Mouse (Mus musculus) thymus, postnatal 25 days (tissue): ENCODE results near the gene Selenoi.
"Not testable (repeated sequence)": the region's sequence is repeated elsewhere in the genome, so short reads cannot be mapped to it uniquely, and the experiment has no call there.

Source experiments
- DNase-seq: peaks from one replicate; pipeline ENCODE4 v3.0.0; 2022

Gene Selenoi

DNA sequence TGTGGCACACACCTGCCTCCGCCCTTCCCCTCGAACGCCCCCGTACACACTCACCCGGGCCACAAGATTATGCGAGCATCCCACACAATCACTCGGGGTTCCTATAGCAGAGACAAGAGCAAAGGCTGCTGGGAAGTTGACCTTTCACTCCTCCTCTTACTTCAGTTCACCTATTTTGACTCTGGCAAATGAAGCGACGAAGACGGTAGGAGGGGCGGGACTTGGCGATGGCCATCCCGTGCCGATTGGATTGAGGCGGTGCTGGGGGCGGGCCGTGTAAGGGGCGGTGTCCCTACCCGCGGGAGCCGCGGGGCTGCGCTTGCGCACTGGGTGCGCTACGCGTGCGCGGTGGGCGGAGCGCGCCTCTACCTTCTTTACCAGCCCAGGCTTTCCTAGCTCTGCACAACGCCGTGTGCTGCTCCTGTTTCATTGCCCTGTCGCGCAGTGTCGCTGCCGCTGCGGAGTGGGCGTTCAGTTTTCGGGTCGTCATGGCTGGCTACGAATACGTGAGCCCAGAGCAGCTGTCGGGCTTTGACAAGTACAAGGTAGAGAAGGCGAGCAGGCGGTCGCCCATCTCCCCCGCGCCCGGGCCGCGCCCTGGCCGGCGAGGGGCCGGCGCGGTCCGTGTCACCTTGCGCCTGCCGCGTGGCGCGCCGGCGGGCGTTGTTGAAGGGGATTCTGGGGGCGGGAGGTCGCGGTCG, at the start of gene Selenoi:
Gene Selenoi, plus strand, starts transcription at position 311 of the 701 bp plus-strand sequence.
- DNase-seq, result peak; percentile 99

DNA sequence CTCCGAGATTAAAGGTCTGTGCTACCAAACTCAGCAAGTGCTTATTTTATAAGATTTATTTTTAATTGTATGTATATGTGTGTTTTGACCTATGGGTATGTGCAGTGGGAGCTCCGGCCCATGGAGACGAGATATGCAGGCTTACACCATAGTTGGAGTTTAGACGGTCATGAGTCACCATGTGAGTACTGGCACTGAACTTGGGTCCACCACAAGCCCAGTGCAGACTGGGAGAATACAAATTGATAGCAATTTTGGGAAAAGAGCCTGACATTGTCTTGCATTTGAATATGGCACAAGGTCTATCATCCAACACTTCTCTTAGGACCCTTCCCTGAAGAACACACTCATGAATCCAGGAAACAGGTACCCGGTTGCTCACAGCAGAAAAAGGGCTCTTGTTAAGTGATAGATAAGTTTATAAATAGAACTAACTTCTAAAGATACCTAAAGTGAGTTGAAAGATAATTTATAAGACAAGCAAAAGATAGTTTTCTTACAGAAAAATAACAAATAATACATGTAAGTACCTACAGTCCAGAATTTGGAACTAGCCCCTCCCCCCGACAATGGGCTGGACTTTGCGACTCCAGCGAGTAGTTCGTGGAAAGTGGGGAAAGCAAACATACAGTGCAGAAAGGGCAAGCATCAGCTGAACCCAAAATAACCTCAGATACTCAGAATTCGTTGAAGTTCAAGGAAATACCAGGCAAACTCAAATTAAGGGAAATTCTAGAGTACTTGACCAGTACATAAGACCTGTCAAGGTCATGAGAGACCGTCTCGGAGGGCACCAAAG, 44.5 kb upstream of the Selenoi start:
- DNase-seq, result no peak

DNA sequence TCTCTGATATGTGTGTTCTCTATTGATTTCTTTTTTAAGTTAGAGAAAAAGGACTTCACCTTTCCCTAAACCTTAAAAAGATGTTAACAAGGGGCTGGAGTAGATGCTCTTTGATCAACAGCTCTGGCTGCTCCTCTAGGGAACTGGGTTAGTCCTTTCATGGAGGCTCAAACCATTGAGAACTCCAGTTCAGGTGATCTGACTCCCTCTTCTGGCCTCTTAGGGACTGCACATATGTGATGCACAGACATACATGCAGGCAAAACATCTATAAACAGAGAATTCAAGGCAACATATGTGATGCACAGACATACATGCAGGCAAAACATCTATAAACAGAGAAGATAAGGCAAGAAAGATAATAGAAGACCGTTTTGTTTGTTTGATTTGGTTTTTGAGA, 39.9 kb upstream of the Selenoi start:
- DNase-seq, result no peak

DNA sequence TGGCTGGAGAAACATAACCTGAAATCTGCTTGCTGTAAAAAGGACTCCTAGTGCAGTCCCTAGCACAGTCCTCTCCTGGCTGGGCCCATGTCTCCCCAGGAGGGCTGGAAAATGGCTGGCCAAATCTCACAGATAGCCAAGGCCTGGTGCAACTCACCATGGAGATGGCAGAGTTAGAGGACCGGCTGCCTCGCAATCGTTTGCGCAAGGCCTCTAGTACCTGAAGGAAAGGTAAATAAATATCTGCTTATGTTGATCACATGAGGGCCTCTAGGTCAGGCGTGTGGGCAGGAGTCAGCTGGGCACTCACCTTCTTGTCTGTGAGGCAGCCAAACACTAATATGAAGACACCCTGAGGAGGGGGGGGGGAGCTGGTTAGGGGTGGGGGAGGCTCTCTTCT, 37.0 kb upstream of the Selenoi start:
- DNase-seq, result no peak

DNA sequence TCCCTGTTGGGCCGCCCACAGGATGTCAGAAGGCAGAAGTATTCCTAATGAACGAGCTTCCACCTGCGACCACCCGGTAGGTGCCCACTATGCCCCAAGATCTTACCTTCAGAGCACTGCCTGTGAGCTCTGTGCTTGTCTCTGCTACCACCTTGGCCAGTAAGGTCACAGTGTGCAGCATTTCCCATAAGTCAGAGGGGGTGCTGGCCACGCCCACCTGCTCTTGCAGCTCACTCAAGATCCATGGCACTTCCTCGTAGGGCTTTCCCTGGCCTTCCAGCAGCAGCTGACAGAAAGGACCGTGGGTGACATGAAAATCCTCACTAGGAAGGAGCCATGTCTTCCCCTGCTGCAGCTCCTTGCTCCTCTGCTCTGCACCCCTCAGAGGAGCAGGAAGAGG, 34.1 kb upstream of the Selenoi start:
- DNase-seq, result peak; percentile 19

DNA sequence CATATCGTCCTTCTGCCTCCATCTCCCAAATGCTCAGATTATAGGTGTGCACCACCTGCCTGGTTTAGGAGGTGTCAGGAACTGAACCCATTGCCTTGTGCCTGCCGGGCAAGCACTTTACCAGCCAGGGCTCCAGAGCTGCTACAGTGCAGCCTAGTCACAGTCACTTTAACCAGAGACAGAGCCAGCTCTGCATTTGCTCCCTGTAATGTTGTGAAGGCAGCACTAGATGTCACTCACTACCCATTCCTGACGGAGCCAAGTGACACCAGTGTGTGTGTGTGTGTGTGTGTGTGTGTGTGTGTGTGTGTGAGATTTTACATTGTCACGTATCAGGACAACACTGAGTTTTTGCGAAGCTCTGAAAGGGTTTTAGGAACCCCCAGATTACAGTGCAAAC, 30.9 kb upstream of the Selenoi start:
- peak; percentile 8 for DNase-seq

DNA sequence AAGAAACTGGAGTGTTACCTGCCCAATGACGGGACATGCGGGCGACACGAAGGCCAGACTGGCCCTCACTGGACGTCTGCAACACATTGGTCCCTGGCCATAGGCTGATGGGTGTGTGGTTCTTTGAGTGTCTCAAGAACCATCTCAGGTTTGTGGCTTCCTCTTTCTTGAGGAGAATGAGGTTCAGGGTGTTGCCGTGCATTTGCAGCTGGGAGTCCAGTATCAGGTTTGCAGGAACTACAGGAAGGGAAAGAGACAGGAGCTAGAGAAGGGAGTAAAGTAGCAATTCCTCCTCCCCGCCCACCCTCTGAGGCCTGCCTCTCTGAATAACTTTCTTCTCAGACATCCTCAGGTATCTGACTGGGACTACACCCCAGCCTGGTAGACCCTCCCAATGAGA, 30.2 kb upstream of the Selenoi start:
- DNase-seq, result no peak

DNA sequence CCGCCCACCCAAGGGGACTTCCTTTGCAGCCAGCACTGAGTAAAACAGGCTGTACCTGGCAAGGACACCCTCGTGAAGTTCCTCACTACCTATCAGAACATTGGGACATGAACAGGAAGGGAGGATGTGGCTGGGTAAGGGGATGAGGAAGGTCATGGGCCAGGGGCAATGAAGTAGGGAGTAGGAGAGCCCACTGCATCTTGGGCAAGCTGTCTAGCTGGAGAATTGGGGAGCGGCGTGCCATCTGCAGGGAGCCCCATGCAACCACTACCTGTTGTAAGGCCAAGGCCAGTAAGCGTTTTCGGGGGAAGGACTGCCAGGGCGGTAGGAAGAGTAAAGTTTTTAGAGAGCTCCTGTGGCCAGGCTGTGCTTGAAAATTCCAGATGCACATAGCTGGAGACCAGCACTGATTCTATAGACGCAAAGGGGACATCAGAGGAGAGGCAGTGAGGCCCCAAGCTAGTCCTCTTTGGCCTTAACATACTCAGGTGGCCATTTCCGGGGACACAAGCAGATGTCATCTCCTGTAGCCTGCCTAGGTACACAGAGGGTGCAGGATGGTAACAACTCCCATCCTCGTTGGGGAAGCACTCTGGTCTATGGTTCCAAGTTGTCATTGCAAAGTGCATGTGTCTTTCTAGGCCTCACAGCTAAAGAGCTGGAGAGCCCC, 29.0 kb upstream of the Selenoi start:
- no peak for DNase-seq

DNA sequence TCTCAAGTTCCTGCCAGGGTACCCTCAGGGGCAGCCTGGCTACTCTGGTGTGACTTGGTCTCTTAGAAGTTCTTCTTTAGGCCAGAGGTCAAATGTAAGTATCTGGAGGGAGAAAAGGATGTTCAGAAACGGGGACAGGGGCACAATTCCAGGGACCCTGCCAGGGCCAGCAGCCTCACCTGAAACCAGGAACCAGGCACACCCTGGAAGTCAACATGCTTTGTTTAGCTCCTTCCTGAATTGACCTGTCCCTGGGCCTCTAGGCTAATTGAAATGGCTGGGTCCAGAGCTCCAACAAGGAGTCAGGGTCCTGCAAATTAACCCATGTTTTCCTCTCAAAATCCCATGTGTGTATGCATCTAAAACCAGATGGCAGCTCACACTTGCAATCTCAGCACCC, 27.9 kb upstream of the Selenoi start:
- no peak for DNase-seq

DNA sequence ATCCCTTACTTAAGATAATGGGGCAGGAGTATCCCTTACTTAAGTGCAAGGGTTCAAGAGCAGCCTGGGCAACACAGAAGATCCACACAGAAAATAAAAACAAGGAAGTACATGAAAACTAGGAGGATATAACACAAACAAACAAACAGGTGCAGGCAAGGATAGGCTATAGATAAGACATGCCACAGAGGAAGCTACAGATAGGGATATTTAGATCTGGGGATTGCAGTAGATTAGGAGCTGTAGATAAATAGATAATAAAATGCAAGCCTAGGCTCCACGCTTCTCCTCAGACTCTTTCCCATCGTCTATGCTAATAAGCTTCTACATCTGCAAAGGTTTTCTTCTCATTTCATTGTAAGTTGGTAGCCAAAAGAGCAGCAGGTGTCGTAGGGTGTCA, 27.3 kb upstream of the Selenoi start:
- no peak for DNase-seq

DNA sequence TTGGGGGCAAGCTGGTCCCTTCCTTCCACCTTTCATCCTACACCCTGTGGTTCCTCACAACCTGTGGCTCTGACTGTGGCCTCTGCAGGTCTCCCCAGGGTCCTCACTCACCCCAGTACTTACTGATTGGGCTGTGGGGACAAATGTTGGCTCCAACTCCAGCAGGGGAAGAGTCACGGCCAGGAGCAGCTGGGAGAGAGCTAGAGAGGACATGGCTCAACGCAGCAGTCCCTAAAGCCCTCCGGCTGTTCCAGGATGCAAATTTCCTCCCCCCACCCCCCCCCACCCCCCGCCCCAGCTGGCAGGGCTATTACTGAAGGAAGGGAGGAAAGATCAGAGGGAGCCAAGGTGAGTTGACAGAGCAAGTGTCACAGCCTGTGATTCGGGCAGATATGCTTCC, 26.9 kb upstream of the Selenoi start, which contains the start of gene Adgrf3:
Gene Adgrf3, minus strand, starts transcription at position 230 of the 400 bp plus-strand sequence.
- DNase-seq, result no peak

DNA sequence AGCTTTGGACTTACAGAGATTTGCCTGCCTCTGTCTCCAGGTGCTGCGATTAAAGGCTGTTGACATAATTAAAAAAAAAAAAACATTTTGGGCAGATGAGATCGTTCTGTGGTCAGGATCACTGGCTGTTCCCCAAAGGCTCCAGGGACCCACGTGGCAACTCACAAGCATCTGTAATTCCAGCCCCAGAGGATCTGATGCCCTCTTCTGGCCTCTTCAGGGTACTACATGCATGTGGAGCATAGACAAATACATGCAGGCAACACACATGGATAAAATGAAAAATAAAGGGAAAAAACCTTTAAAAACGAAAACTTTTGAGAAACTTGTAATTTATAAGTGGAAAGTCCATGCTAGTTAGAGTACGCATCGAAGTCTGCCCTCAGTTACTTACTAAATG, 25.1 kb upstream of the Selenoi start:
- DNase-seq, result peak; percentile 48

DNA sequence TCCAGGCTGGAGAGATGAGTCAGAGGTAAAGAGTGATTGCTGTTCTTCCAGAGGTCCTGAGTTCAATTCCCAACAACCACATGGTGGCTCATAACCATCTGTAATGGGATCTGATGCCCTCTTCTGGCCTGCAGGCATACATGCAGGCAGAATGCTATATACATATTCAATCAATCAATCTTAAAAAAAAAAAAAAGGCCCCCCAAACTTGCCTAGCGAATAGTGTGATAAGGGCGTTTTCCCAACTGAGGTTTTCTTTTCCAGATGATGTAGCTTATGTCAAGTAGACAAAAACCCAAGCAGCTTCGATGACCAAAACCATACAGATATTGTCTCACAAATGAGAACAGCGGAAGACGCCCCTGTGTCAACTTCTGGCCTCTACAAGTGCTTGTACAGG, 21.6 kb upstream of the Selenoi start:
- not testable (repeated sequence) for DNase-seq

DNA sequence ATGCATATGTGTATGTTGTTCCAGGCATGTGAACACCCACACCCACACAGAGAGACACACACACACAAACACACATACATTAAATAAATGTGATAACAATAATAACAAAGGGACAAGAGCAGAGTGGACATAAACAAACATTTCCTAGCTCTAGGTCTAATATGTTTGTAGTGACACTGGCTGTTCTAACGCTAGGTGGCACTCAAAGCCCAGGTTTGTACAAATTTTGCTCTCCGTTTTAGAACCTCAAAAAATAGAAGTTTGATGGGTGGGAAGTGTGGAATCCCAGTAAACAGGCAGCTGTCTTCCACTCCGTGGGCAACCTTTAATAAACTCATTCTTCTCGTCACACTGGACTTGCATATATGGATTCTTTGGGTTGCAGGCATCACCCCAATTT, 17.5 kb upstream of the Selenoi start:
- DNase-seq, result peak; percentile 66

DNA sequence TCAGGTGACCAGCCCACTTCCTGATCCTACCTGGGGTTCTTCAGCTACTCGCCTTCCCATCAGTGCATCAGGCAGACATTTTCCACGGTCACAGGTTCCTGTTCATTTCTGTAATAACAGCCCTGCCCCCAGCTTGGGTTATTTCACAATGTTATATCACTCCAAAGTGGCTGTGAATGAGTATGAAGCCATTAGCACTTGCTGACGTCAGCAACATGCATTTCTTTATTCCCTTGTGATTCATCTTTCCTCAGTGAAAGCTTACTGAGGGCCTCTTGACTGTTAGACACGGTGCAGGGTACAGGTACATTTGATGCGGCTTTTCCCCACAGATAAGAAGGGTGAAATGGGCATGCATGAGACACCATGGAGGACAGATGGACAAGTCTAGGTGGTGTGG, 16.4 kb upstream of the Selenoi start:
- no peak for DNase-seq

DNA sequence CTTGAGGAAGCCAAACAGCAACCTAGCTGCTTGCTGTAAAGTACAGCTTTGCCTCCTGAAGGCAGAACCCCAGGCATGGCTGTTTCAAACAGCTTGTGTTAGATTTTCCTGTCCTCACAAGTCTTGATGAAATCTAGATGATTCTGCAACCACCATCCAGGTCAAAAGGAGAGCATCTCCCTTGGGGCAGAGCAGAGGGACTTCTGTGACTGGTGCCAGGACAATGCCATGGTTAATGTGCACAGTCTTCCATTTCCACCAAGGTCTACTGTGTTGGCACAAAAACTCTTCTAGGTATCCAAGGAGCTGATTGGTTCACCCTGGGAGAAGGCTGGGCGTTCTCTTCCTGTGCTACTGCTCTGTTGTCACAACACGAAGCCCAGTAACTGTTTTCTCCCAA, 12.7 kb upstream of the Selenoi start:
- DNase-seq, result no peak

DNA sequence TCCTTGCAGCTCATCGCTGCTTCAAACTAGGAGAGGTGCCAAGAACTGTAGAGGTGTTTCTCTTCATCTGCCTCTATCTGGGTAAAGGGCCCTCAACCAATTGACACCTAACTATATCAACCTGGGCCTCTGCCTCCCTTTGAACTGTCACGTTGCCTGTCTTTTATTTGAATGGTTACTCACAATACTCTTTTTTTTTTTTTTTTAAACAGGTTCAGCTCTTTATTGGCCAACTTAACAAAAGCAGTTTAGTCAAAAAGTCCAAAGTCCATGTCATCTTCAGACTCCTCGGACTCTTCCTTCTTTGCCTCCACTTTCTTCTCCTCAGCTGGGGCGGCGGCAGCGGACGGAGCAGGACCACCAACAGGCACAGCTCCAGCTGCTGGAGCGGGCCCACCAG, 11.7 kb upstream of the Selenoi start:
- no peak for DNase-seq

DNA sequence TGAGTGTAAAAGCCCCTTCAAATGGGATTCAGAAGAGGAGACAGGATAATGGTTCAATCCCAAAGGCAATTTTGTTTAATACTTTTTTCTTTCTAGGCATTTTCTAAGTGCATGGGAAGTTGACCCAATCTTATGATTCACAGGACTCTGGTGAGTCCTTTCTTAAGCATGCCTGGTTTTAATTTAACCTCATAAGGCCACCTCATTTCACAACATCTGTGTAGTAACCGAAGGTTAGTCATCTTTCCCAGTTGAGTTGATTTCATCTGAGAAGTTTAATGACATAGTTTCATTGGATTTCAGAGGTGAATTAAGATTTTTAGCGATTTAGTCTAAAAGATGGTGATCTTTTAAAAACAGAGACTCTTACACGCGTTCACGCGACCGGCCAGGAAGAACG, 9.7 kb upstream of the Selenoi start:
- DNase-seq, result no peak

DNA sequence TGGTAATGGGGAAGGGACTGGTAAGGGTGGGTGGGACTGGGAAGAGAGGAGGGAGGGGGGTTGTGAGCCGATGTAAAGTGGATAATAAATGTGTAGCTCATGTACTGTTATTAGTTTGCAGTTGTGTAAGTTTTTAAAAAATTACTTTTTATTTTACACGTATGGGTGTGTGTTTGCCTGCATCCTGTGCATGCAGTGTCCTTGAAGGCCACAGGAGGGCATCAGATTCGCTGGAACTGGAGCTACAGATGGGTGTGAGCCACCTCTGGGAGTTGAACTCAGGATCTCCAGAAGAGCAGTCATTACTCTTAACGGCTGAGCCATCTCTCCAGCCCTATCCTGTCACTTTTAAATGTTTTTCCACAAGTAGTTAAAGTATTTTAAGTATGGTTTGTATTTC, 1.5 kb upstream of the Selenoi start:
- peak; percentile 72 for DNase-seq

DNA sequence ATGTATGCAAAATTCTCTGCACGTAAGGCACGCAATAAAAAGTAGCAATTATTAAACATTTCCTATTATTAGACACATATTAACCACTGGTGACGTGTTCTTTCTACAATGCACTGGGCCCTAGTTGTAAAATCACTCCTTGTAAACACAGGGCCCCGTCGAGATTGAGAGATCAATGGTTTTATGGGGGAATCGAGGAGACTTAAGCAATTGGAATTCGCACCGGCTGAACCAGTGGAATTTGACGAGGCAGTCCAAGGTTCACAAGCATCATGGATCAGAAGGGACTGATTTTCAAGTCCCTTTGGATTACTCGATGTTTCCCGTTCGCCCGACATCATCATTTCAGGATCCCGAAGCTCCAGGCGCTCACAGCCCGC, 500 bp upstream of the Selenoi start:
- DNase-seq, result no peak

DNA sequence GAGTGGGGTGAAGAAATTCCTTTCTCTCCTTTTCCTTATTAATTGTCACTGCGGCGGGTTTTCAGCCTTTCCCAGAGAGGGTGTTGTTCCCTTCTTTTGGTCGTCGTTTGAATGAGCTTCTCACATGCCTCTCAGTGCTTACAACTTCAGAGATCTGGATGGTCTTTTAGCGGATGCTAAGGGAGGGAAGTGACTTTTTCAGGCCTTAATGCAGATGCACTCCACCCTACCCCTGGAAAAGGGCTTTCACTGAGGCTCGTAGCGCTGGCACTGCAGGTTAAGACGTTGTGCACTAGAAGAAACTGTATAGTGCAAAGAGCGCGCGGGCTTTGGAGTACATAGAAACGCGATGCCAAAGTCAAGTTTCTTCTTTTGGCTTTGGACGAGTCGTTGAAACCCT, 661 bp downstream of the Selenoi start:
- peak; percentile 51 for DNase-seq

DNA sequence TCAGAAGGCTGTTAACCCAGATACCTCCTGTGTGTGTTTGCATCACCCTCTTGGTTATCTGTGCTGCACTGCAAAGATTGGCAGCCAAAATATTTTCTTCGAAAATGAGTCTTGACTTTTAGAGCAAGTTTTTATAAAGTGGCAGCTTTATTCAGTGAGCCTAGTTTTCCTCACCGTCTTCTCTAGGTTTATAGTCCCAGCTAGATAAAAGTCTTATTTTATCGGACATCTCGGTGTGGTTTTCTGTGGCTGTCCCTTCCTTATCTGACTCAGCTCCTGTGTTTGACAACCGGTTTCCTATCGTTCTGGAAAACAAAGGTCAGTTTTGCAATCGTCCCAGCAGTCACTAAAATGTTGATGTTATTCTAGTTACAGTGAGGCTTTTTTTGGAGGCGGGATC, 1.6 kb downstream of the Selenoi start:
- DNase-seq, result no peak

DNA sequence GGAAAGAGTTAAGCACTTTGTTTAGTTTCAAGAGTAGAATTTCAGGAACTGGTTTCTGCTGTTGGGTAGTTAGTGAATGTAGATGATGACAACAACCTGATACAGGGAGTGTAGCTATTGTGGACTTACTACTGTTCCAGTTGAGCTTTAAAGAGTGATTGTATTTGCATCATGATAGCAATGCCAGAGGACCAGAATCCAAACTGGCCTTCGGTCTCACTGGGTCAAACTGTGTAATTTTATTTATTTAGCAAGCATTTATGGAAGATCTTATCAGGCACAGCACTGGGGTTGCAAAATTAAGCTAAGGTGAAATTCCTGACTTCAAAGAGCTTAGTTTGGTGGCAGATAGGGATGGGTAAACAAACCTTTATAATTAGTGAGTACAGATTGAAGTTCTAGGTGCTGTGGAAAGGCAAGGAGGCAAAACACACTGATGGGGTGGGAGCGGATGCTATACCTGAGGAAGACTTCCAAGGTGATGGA, 3.3 kb downstream of the Selenoi start:
- no peak for DNase-seq

DNA sequence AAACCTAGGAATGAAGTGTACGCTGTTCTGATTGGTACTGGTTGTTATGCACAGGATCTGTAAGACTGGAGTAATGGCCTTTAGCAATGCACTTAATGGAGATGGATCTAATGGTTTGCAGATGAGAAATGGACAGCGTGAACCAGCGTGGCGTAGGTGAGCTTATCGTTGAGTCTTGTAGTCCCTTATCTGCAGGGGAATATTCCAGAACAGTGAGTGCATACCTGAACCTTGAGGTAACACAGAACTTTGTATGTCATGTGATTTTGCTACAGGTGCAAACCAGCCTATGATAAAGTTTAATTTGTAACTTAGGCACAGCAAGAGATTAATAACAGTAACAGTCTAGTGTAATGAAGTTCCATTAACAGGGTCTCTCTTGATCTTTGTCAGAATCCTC, 6.2 kb downstream of the Selenoi start:
- no peak for DNase-seq
